Mouse (Mus musculus): ENCODE measurements around the gene F13b. TPM values are rescaled to one million over a fixed set of nuclear protein-coding genes. Genes with fewer than 3 reads are reported as not detected.

The F13b gene
- total and polyA plus RNA-seq, 3 experiments: not detected

DNA sequence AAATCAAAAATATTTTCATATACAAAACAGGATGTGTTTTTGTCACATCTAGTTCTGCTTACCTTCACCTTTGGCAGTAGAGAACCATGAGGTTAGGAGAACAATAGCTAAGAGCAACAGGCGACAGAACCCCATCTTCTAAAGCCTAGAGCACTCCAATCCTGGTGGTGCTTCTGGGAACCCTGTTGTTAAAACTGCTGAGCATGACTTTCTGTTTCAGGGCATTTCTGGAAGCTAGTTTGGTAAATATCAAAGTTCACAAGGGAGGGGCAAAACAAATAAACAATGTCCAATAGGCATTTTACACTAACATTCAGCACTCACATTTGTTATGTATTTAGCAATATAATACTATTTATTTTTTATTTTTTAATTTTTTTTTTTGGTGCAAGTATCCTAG lies 58.5 kb downstream of the F13b start, which contains the start of gene Cfhr1:
TSS of gene Cfhr1 (minus strand) at position 249 of the 400 bp plus-strand sequence.
- no peaks in the 10 kb centered on the region for H3K9me3 ChIP-seq (replicated peaks; ENCODE audit: insufficient read depth, low read length)
- peaks cover 0 to 5% of the 10 kb centered on the region in 2 experiments; a peak in 2 of 4 replicates for H3K36me3 ChIP-seq (ENCODE audit: control insufficient read depth in 1 of 2, insufficient read depth in 2 of 2, low read length in 2 of 2)
- no peaks in the 10 kb centered on the region for H3K4me1 ChIP-seq (ENCODE audit: control insufficient read depth in 1 of 2, insufficient read depth in 2 of 2, low read length in 2 of 2)
- no peak within 1 kb of the TSS for H3K27ac ChIP-seq (ENCODE audit: control insufficient read depth, low read depth, low read length)
- DNase-seq (ENCODE audit: low read depth, low spot score): no peak
- TF ChIP-seq ZMIZ1 (IDR thresholded peaks at IDR 0.05; ENCODE audit: low read depth, low read length) (no peak), POLR2AphosphoS2 (IDR thresholded peaks at IDR 0.05; ENCODE audit: low read length) (no peak), MXI1 (IDR thresholded peaks at IDR 0.05; ENCODE audit: low read depth, low read length) (no peak), MAZ (IDR thresholded peaks at IDR 0.05; ENCODE audit: low read depth, low read length) (no peak), ZC3H11A (IDR thresholded peaks at IDR 0.05; ENCODE audit: low read depth, low read length) (no peak), CHD2 (IDR thresholded peaks at IDR 0.05; ENCODE audit: low read length) (no peak), BHLHE40 (IDR thresholded peaks at IDR 0.05; ENCODE audit: borderline replicate concordance, low read depth, low read length) (no peak), ZKSCAN1 (IDR thresholded peaks at IDR 0.05; ENCODE audit: low read depth, low read length) (no peak), POLR2AphosphoS5 (IDR thresholded peaks at IDR 0.05; ENCODE audit: borderline replicate concordance, low read depth, low read length) (no peak), NRF1 (IDR thresholded peaks at IDR 0.05; ENCODE audit: insufficient read depth, low read depth, low read length, poor library complexity, severe bottlenecking) (no peak), CHD1 (IDR thresholded peaks at IDR 0.05; ENCODE audit: low read depth, low read length) (no peak), NELFE (IDR thresholded peaks at IDR 0.05; ENCODE audit: low read depth, low read length) (no peak), MEF2A (IDR thresholded peaks at IDR 0.05; ENCODE audit: extremely low read depth, insufficient replicate concordance, low read depth, low read length, poor library complexity, severe bottlenecking) (no peak), JUND (IDR thresholded peaks at IDR 0.05; ENCODE audit: low read depth, low read length) (no peak), TCF12 (IDR thresholded peaks at IDR 0.05; ENCODE audit: low read depth, low read length) (no peak), RAD21 (IDR thresholded peaks at IDR 0.05; ENCODE audit: low read depth, low read length) (no peak), MAFK (IDR thresholded peaks at IDR 0.05; ENCODE audit: borderline replicate concordance, low read depth, low read length) (no peak), HCFC1 (IDR thresholded peaks at IDR 0.05; ENCODE audit: low read depth, low read length) (no peak), POLR2A (IDR thresholded peaks at IDR 0.05; ENCODE audit: control insufficient read depth in 1 of 2, insufficient read depth in 1 of 2, low read depth in 1 of 2, low read length in 2 of 2, poor library complexity in 1 of 2) (no peak), ZNF384 (IDR thresholded peaks at IDR 0.05; ENCODE audit: low read depth, low read length) (no peak)
- no peaks in the 10 kb centered on the region for H3K27me3 ChIP-seq (ENCODE audit: control insufficient read depth in 1 of 2, insufficient read depth in 2 of 2, low read length in 2 of 2)
- no peaks in the 10 kb centered on the region for H3K79me2 ChIP-seq (ENCODE audit: control insufficient read depth, insufficient read depth, low read length, poor library complexity)
- H3K9ac ChIP-seq (ENCODE audit: control insufficient read depth, low read depth, low read length, poor library complexity, severe bottlenecking): no peak within 1 kb of the TSS
- no peak within 1 kb of the TSS for H3K4me3 ChIP-seq (ENCODE audit: control insufficient read depth in 1 of 2, insufficient read depth in 1 of 2, low read depth in 2 of 2, low read length in 2 of 2)

Other genes starting within 250 kb of the F13b start
- not detected in 2 replicates for gene Crb1, start 124.6 kb upstream of the F13b start, total RNA-seq (2012; rRNA removed)
- not detected for gene Crb1, start 124.6 kb upstream of the F13b start, polyA plus RNA-seq (2012; ENCODE audit: insufficient read depth in 1 of 2, insufficient read length in 2 of 2, low read depth in 1 of 2, low replicate concordance in 2 of 2, missing spikeins in 1 of 2)
- 8.4 and 9.3 TPM in 2 replicates for gene Zbtb41, start 79.4 kb upstream of the F13b start, total RNA-seq (2012; rRNA removed)
- gene Zbtb41, start 79.4 kb upstream of the F13b start, polyA plus RNA-seq (2012; ENCODE audit: insufficient read depth in 1 of 2, insufficient read length in 2 of 2, low read depth in 1 of 2, low replicate concordance in 2 of 2, missing spikeins in 1 of 2): 1 to 10 TPM in 1 of 2 experiments, not detected in 1; 7.6 TPM
- gene Aspm, start 46.9 kb upstream of the F13b start, total RNA-seq (2012; rRNA removed): 15.1 and 19.4 TPM in 2 replicates
- gene Aspm, start 46.9 kb upstream of the F13b start, polyA plus RNA-seq (2012; ENCODE audit: insufficient read depth in 1 of 2, insufficient read length in 2 of 2, low read depth in 1 of 2, low replicate concordance in 2 of 2, missing spikeins in 1 of 2): 100 to 1,000 TPM in 1 of 2 experiments, 10 to 100 TPM in 1; 15.1 to 137 TPM
- not detected in 2 replicates for gene Cfhr1, start 58.6 kb downstream of the F13b start, total RNA-seq (2012; rRNA removed)
- not detected for gene Cfhr1, start 58.6 kb downstream of the F13b start, polyA plus RNA-seq (2012; ENCODE audit: insufficient read depth in 1 of 2, insufficient read length in 2 of 2, low read depth in 1 of 2, low replicate concordance in 2 of 2, missing spikeins in 1 of 2)

Data from MEL (cell line).